Mouse (Mus musculus): Measurements from ENCODE around the gene Slc35f4. TPM values are rescaled to one million over a fixed set of nuclear protein-coding genes. Genes with fewer than 3 reads are reported as not detected.
"Not testable (repeated sequence)": the region's sequence is repeated elsewhere in the genome, so short reads cannot be mapped to it uniquely, and the experiment has no call there.

The Slc35f4 gene
- polyA plus RNA-seq, 1 experiment from 2014 or later = not detected

DNA sequence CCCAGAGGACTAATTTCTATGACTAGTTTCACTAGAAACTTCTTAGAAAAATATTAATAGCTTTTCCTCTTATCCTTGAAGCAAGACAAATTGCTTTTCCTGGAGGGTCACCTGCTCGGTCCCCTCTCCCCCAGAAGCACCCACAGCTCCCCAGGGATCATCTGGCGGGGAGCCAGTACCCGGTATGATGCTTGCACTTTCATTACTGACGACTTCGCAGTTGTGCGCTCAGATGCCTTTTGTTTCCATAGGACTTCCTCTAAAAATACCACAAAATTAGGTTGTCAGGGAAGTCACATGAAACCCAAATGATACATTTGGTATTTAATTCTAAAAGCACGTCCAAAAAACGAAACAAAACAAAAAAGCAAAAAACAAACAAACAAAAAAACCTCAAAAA is 225.5 kb downstream of the Slc35f4 start:
- 48% methylated on average over 8 of the region's 8 CpGs for WGBS
- no peak for ATAC-seq
- Histone ChIP-seq H3K4me1 (ENCODE audit: insufficient read depth, low read depth, low read length) (no peaks in the 10 kb centered on the region), H3K9me3 (ENCODE audit: low read length) (no peaks in the 10 kb centered on the region), H3K27ac (ENCODE audit: low read length) (no peak overlapping the region), H3K36me3 (ENCODE audit: insufficient read depth, low read length) (no peaks in the 10 kb centered on the region), H3K4me3 (ENCODE audit: low read depth, low read length) (no peak overlapping the region), H3K27me3 (replicated peaks; ENCODE audit: insufficient read depth, low read length) (no peaks in the 10 kb centered on the region), H3K9ac (replicated peaks; ENCODE audit: low read depth) (no peak overlapping the region), H3K4me2 (replicated peaks; ENCODE audit: low read depth, low read length) (no peak overlapping the region)
- no peak for DNase-seq (ENCODE audit: low spot score)
- no peak for TF ChIP-seq CTCF (IDR thresholded peaks at IDR 0.05)
- no peak for TF ChIP-seq EP300 (IDR thresholded peaks at IDR 0.05)

DNA sequence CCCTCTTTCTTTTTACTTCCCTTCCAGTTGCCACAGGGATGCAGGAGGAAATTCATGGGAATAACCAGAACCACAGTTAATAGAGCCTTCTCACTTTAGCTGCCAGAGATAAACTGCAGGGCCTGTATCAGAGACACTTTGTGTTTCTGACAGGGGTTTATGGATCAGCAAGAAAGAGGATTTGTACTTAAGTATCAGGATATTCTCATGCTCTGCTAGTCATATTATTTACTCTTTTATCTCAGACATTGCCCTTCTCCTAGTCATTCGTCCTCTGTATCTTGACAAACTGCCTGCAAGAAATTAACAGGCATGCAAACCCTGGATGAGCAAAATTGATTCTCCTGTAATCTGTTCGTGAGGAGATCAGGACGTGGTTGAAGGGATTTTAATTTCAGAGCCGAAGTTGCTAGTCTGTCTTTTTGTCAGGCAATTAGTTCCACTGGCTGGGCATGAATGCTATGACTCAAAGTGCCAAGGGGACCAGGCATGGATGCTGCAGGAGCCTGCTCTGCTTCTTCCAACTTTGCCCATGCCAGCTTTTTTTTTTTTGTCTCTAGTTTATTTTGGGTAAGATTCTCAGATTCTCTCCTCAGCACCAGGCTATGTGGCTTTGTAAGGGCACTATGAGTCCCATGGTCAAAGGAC is 231.9 kb downstream of the Slc35f4 start:
- H3K4me1 ChIP-seq (ENCODE audit: insufficient read depth, low read depth, low read length) = no peaks in the 10 kb centered on the region
- H3K4me2 ChIP-seq (replicated peaks; ENCODE audit: low read depth, low read length) = no peak overlapping the region
- no peak overlapping the region for H3K4me3 ChIP-seq (ENCODE audit: low read depth, low read length)
- 36% methylated on average over 4 of the region's 4 CpGs for WGBS
- H3K27me3 ChIP-seq (replicated peaks; ENCODE audit: insufficient read depth, low read length) = no peaks in the 10 kb centered on the region
- no peak for TF ChIP-seq EP300 (IDR thresholded peaks at IDR 0.05)
- no peak for TF ChIP-seq CTCF (IDR thresholded peaks at IDR 0.05)
- H3K9ac ChIP-seq (replicated peaks; ENCODE audit: low read depth) = no peak overlapping the region
- H3K27ac ChIP-seq (ENCODE audit: low read length) = no peak overlapping the region
- DNase-seq (ENCODE audit: low spot score) (no peak), ATAC-seq (no peak)
- no peaks in the 10 kb centered on the region for H3K36me3 ChIP-seq (ENCODE audit: insufficient read depth, low read length)
- no peaks in the 10 kb centered on the region for H3K9me3 ChIP-seq (ENCODE audit: low read length)

DNA sequence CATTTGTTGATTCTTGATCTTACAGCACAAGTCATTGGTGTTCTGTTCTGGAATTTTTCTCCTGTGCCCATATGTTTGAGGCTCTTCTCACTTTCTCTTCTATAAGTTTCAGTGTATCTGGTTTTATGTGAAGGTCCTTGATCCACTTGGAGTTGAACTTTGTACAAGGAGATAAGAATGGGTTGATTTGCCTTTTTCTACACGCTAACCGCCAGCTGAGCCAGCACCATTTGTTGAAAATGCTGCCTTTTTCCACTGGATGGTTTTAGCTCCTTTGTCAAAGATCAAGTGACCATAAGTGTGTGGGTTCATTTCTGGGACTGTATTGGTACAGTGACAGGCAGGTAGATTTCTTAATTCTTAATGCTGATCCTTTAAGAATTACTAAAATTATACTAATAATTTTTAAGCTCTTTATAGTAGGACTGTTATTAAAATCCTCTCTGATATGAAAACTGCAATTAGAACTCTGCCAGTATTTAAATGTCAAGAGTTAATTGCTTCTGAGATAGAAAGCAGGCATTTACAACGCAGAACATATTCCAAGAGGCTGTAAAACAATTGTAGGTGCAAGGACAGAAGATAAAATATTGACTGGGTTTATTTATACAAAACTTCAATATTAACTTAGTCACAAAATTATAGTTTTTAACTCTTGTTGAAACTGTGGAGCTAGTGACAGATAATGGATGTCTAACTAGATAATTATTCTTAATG is 235.7 kb downstream of the Slc35f4 start:
- H3K4me3 ChIP-seq (ENCODE audit: low read depth, low read length) = no peak overlapping the region
- no peaks in the 10 kb centered on the region for H3K36me3 ChIP-seq (ENCODE audit: insufficient read depth, low read length)
- no peak overlapping the region for H3K27ac ChIP-seq (ENCODE audit: low read length)
- no peaks in the 10 kb centered on the region for H3K27me3 ChIP-seq (replicated peaks; ENCODE audit: insufficient read depth, low read length)
- TF ChIP-seq CTCF (IDR thresholded peaks at IDR 0.05) = no peak
- no peak for TF ChIP-seq EP300 (IDR thresholded peaks at IDR 0.05)
- H3K9me3 ChIP-seq (ENCODE audit: low read length) = no peaks in the 10 kb centered on the region
- H3K9ac ChIP-seq (replicated peaks; ENCODE audit: low read depth) = no peak overlapping the region
- 72% methylated on average over 3 of the region's 3 CpGs for WGBS
- no peak overlapping the region for H3K4me2 ChIP-seq (replicated peaks; ENCODE audit: low read depth, low read length)
- no peaks in the 10 kb centered on the region for H3K4me1 ChIP-seq (ENCODE audit: insufficient read depth, low read depth, low read length)
- DNase-seq (ENCODE audit: low spot score) = no peak
- ATAC-seq = no peak

DNA sequence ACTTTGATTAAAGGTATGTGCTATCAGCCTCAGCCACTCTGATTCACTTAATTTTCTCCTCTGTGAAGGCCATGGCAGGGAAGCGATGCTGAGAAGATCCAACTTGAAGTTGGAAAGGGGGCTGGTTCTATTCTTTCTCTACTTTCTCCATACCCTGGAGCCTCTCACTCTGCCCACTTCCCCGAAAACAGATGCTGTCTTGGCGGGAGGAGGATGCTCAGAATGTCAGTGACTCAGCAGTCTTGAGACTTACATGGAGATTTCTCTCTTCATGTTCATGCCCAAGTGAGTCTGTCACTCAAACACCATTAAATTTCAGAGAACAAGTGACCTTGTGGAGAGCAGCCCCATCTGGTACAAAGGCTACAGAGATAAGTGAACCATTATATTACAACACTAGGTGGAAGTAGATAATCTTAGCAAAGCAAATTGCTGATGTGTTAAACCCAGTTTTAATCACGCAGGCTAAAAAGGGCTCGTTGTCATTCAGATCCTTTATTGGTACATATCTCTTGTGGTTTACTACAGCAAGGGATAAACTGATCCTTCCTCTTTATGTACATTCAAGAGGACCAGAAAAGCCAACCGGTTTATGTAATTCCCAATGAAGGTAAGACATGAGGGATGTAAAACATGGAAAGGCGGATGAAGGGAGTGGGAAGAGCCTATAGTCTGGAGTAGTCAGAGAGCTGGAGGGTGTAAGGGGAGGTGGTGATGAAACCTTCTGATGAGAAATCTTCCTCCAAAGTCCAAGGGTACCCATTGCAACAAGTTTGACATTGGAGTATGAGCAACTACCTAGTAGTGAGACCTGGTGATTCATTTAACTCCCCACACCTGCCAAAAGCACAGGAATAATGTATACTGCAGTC is 241.8 kb downstream of the Slc35f4 start:
- DNase-seq (ENCODE audit: low spot score) (no peak), ATAC-seq (no peak)
- no peak for TF ChIP-seq CTCF (IDR thresholded peaks at IDR 0.05)
- no peaks in the 10 kb centered on the region for H3K27me3 ChIP-seq (replicated peaks; ENCODE audit: insufficient read depth, low read length)
- H3K4me3 ChIP-seq (ENCODE audit: low read depth, low read length) = no peak overlapping the region
- no peak overlapping the region for H3K4me2 ChIP-seq (replicated peaks; ENCODE audit: low read depth, low read length)
- no peak overlapping the region for H3K9ac ChIP-seq (replicated peaks; ENCODE audit: low read depth)
- H3K36me3 ChIP-seq (ENCODE audit: insufficient read depth, low read length) = no peaks in the 10 kb centered on the region
- 78% methylated on average over 7 of the region's 7 CpGs for WGBS
- H3K27ac ChIP-seq (ENCODE audit: low read length) = no peak overlapping the region
- no peaks in the 10 kb centered on the region for H3K9me3 ChIP-seq (ENCODE audit: low read length)
- no peaks in the 10 kb centered on the region for H3K4me1 ChIP-seq (ENCODE audit: insufficient read depth, low read depth, low read length)

DNA sequence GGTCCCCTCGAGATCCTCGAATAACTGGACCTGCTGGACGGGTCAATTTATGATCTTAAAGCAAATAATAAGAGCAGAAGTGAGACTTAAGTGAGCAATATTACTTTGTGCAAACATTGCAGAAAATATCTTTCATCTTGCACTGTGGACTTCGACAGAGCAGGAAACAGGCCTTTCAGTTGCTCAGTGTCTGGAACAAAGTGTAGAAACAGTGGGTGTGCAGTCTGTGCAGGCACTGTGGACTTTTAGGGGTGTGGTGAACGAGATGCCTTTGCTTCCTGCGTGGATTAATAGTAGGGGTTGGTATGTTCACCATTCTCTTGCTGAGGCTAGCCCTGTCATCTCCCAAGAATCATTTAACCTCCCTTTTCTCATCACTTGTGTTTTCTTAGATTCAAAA is 247.0 kb downstream of the Slc35f4 start:
- ATAC-seq = no peak
- H3K9ac ChIP-seq (replicated peaks; ENCODE audit: low read depth) = no peak overlapping the region
- H3K27me3 ChIP-seq (replicated peaks; ENCODE audit: insufficient read depth, low read length) = no peaks in the 10 kb centered on the region
- H3K36me3 ChIP-seq (ENCODE audit: insufficient read depth, low read length) = no peaks in the 10 kb centered on the region
- 42% methylated on average over 6 of the region's 6 CpGs for WGBS
- no peak overlapping the region for H3K4me2 ChIP-seq (replicated peaks; ENCODE audit: low read depth, low read length)
- TF ChIP-seq CTCF (IDR thresholded peaks at IDR 0.05) (no peak), EP300 (IDR thresholded peaks at IDR 0.05) (no peak)
- H3K4me3 ChIP-seq (ENCODE audit: low read depth, low read length) = no peak overlapping the region
- no peaks in the 10 kb centered on the region for H3K4me1 ChIP-seq (ENCODE audit: insufficient read depth, low read depth, low read length)
- DNase-seq (ENCODE audit: low spot score) = peak; percentile 24
- no peaks in the 10 kb centered on the region for H3K9me3 ChIP-seq (ENCODE audit: low read length)
- no peak overlapping the region for H3K27ac ChIP-seq (ENCODE audit: low read length)

DNA sequence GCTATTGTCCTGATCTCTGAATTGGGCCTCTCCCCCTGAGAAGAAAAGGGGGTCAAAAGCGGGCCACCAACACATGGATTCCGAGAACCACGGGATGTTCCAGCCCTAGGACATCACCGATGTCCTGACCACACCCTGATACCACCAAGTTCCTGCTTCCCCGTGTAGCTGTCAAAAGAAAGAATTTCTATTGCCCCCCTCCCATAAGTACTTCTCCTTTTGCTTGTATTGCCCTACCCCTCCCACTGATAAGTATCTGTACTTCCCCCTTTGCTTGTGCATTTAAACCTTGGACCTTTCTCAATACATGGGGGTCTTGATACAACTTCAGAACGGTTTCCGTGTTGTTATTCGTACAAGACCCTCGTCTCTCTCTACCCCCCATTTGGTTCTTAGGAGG is 247.4 kb downstream of the Slc35f4 start:
- DNase-seq (ENCODE audit: low spot score); H3K9me3 ChIP-seq (ENCODE audit: low read length); H3K27me3 ChIP-seq (replicated peaks; ENCODE audit: insufficient read depth, low read length); H3K4me1 ChIP-seq (ENCODE audit: insufficient read depth, low read depth, low read length); H3K9ac ChIP-seq (replicated peaks; ENCODE audit: low read depth); H3K4me3 ChIP-seq (ENCODE audit: low read depth, low read length); H3K27ac ChIP-seq (ENCODE audit: low read length); H3K4me2 ChIP-seq (replicated peaks; ENCODE audit: low read depth, low read length); ATAC-seq; H3K36me3 ChIP-seq (ENCODE audit: insufficient read depth, low read length): not testable (repeated sequence)
- 60% methylated on average over 9 of the region's 9 CpGs for whole genome bisulfite sequencing

Data from lung, postnatal 0 days (tissue).